Mouse (Mus musculus): ENCODE data around the gene Rragd. TPM values are rescaled to one million over a fixed set of nuclear protein-coding genes. Genes with fewer than 3 reads are reported as not detected.

Rragd gene
- 45.3 and 53.0 TPM in 2 replicates for total RNA-seq (2014; rRNA removed)
- polyA plus RNA-seq (2015; fragmentation: Nextera tagmentation; extraction: Ambion mirVana): 21.8 and 30.6 TPM in 2 replicates

DNA sequence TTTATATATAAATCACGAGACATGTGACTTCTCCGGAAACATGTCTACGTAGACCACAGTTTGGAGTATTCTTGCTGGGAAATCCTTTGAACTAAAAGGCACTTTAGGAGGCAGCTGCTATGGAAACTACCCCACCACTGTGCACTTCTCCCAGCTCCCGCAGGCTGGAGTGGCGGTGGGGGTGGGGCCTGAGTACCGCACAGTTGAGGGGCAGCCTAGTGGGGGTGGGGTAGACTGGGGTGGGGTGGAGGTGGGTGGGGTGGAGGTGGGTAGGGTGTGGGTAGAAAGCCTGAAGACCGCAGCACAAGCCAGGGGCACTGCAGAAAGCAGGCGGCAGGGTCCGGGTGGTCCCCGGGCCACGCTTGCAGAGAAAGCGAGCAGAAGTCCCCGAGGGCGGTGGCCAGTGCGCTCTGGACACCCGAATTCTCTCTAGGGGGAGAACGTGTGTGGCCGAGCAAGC lies at the start of gene Rragd:
TSS of gene Rragd (plus strand) at position 322 of the 460 bp plus-strand sequence.
- WGBS: under 1% methylated on average over 18 of the region's 18 CpGs
- H3K9ac ChIP-seq: peak within 1 kb of the TSS; percentile 85
- DNase-seq (peak; percentile 72), ATAC-seq (peak; percentile 82)
- H3K27me3 ChIP-seq (ENCODE audit: insufficient read depth, low read length): no peaks in the 10 kb centered on the region
- peak within 1 kb of the TSS; percentile 79 for H3K27ac ChIP-seq (ENCODE audit: low read depth, low read length)
- peaks cover 8% of the 10 kb centered on the region; the same call in 1 of the 2 replicates for H3K4me1 ChIP-seq (ENCODE audit: insufficient read depth)
- TF ChIP-seq CTCF (IDR thresholded peaks at IDR 0.05; ENCODE audit: low read depth): no peak
- H3K36me3 ChIP-seq (ENCODE audit: insufficient read depth): no peaks in the 10 kb centered on the region
- H3K9me3 ChIP-seq (ENCODE audit: low read length): no peaks in the 10 kb centered on the region
- peak within 1 kb of the TSS; percentile 93 for H3K4me3 ChIP-seq (ENCODE audit: low read depth, low read length)
- H3K4me2 ChIP-seq (ENCODE audit: low read depth): peak within 1 kb of the TSS; percentile 88

DNA sequence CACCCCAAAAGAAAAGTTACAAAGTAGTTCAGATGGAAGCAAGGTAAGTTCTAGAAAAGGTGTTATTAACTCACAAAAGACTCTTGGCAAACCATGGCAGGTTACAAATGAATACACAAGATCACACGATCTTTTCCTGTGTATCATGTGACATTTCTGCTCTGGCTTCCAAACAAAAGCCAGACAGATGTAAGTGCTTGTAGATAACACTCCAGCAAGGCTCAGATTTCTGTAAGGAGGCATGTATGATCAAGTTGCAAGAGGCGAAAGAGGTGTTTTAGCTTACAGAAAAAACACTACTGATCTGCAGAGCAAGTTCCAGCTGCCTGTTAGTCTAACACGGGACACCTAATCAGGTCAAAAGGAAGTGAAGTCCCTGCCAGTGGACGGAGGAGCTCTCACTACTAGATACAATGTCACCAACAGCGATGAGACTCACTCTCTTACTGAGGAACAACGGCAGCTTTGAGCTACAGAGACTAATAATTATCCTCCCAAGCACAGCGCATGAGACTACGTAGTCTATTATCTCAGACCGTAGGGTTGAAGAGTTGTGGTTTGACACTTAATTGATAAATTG lies 46.0 kb upstream of the Rragd start:
- Histone ChIP-seq H3K27ac (ENCODE audit: low read depth, low read length) (peak overlapping the region; percentile 40; the same call in 1 of the 2 replicates), H3K9ac (no peak overlapping the region), H3K4me1 (ENCODE audit: insufficient read depth) (no peaks in the 10 kb centered on the region; the same call in 1 of the 2 replicates), H3K9me3 (ENCODE audit: low read length) (no peaks in the 10 kb centered on the region), H3K27me3 (ENCODE audit: insufficient read depth, low read length) (no peaks in the 10 kb centered on the region), H3K4me3 (ENCODE audit: low read depth, low read length) (no peak overlapping the region), H3K4me2 (ENCODE audit: low read depth) (no peak overlapping the region), H3K36me3 (ENCODE audit: insufficient read depth) (no peaks in the 10 kb centered on the region)
- no peak for DNase-seq
- no peak for ATAC-seq
- 43% methylated on average over 9 of the region's 9 CpGs for WGBS
- no peak for TF ChIP-seq CTCF (IDR thresholded peaks at IDR 0.05; ENCODE audit: low read depth)

GRCm38 (mm10) chr4:32939521-32939920 lies 43.3 kb upstream of the Rragd start:
- WGBS: 12% methylated on average over 4 of the region's 4 CpGs
- H3K27me3 ChIP-seq (ENCODE audit: insufficient read depth, low read length): no peaks in the 10 kb centered on the region

GRCm38 (mm10) chr4:32939964-32940363 lies 42.9 kb upstream of the Rragd start:
- Histone ChIP-seq H3K4me1 (ENCODE audit: insufficient read depth) (no peaks in the 10 kb centered on the region; the same call in 1 of the 2 replicates), H3K9me3 (ENCODE audit: low read length) (no peaks in the 10 kb centered on the region), H3K27ac (ENCODE audit: low read depth, low read length) (0 out of 2 replicates have a peak overlapping the region, but pooled peaks have one; percentile 46), H3K27me3 (ENCODE audit: insufficient read depth, low read length) (no peaks in the 10 kb centered on the region), H3K36me3 (ENCODE audit: insufficient read depth) (no peaks in the 10 kb centered on the region), H3K4me2 (ENCODE audit: low read depth) (no peak overlapping the region), H3K9ac (no peak overlapping the region), H3K4me3 (ENCODE audit: low read depth, low read length) (no peak overlapping the region)
- no peak for DNase-seq
- peak; percentile 73 for ATAC-seq
- WGBS: 19% methylated on average over 5 of the region's 5 CpGs
- TF ChIP-seq CTCF (IDR thresholded peaks at IDR 0.05; ENCODE audit: low read depth): no peak

More at GRCm38 (mm10) chr4:32939521-32939920, 43.3 kb upstream of the Rragd start:
- no peaks in the 10 kb centered on the region; the same call in 1 of the 2 replicates for H3K4me1 ChIP-seq (ENCODE audit: insufficient read depth)
- no peak overlapping the region for H3K4me3 ChIP-seq (ENCODE audit: low read depth, low read length)
- DNase-seq: no peak
- peak; percentile 81 for ATAC-seq
- no peak overlapping the region for H3K4me2 ChIP-seq (ENCODE audit: low read depth)
- H3K9me3 ChIP-seq (ENCODE audit: low read length): no peaks in the 10 kb centered on the region
- peak overlapping the region; percentile 45; the same call in 1 of the 2 replicates for H3K27ac ChIP-seq (ENCODE audit: low read depth, low read length)
- no peaks in the 10 kb centered on the region for H3K36me3 ChIP-seq (ENCODE audit: insufficient read depth)
- H3K9ac ChIP-seq: 0 out of 2 replicates have a peak overlapping the region, but pooled peaks have one; percentile 28
- TF ChIP-seq CTCF (IDR thresholded peaks at IDR 0.05; ENCODE audit: low read depth): no peak

GRCm38 (mm10) chr4:32940984-32941383 lies 41.9 kb upstream of the Rragd start:
- DNase-seq: no peak
- H3K27ac ChIP-seq (ENCODE audit: low read depth, low read length): no peak overlapping the region
- H3K36me3 ChIP-seq (ENCODE audit: insufficient read depth): no peaks in the 10 kb centered on the region
- no peak for TF ChIP-seq CTCF (IDR thresholded peaks at IDR 0.05; ENCODE audit: low read depth)
- H3K4me3 ChIP-seq (ENCODE audit: low read depth, low read length): no peak overlapping the region
- no peaks in the 10 kb centered on the region; the same call in 1 of the 2 replicates for H3K4me1 ChIP-seq (ENCODE audit: insufficient read depth)
- H3K9ac ChIP-seq: no peak overlapping the region
- H3K27me3 ChIP-seq (ENCODE audit: insufficient read depth, low read length): no peaks in the 10 kb centered on the region
- ATAC-seq: no peak
- H3K9me3 ChIP-seq (ENCODE audit: low read length): no peaks in the 10 kb centered on the region
- 42% methylated on average over 4 of the region's 4 CpGs for WGBS
- no peak overlapping the region for H3K4me2 ChIP-seq (ENCODE audit: low read depth)

DNA sequence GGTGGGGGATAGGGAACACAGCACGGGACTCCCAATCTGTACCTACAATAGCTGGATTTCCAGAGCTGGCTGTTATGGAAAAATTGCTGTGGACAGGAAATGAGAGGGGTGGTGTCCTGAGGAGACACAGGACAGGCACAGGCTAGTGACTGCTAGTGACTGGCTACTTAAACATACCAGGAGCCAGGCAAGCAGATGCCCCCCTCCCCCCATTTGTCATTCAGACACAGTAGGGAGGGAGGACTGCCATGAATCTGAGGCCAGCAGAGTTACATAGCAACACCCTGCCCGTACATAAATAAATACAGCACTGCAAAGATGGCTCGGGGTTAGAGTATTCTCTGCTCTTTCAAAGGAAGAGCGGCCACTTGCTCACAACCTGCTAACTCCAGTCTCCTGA lies 35.2 kb upstream of the Rragd start:
- H3K9ac ChIP-seq: no peak overlapping the region
- no peaks in the 10 kb centered on the region for H3K9me3 ChIP-seq (ENCODE audit: low read length)
- H3K4me3 ChIP-seq (ENCODE audit: low read depth, low read length): no peak overlapping the region
- H3K36me3 ChIP-seq (ENCODE audit: insufficient read depth): no peaks in the 10 kb centered on the region
- 0 out of 2 replicates have a peak overlapping the region, but pooled peaks have one; percentile 29 for H3K4me2 ChIP-seq (ENCODE audit: low read depth)
- ATAC-seq (no peak), DNase-seq (no peak)
- H3K27ac ChIP-seq (ENCODE audit: low read depth, low read length): no peak overlapping the region
- H3K4me1 ChIP-seq (ENCODE audit: insufficient read depth): peaks cover 3% of the 10 kb centered on the region; the same call in 1 of the 2 replicates
- no peak for TF ChIP-seq CTCF (IDR thresholded peaks at IDR 0.05; ENCODE audit: low read depth)
- no peaks in the 10 kb centered on the region; the same call in 1 of the 2 replicates for H3K27me3 ChIP-seq (ENCODE audit: insufficient read depth, low read length)
- WGBS: 27% methylated on average over 4 of the region's 4 CpGs

- DNase-seq: no peak
- Histone ChIP-seq H3K27me3 (ENCODE audit: insufficient read depth, low read length) (no peaks in the 10 kb centered on the region; the same call in 1 of the 2 replicates), H3K4me1 (ENCODE audit: insufficient read depth) (peaks cover 3% of the 10 kb centered on the region; the same call in 1 of the 2 replicates), H3K36me3 (ENCODE audit: insufficient read depth) (no peaks in the 10 kb centered on the region), H3K9ac (no peak overlapping the region), H3K4me2 (ENCODE audit: low read depth) (peak overlapping the region; percentile 29), H3K27ac (ENCODE audit: low read depth, low read length) (no peak overlapping the region), H3K4me3 (ENCODE audit: low read depth, low read length) (0 out of 2 replicates have a peak overlapping the region, but pooled peaks have one; percentile 11), H3K9me3 (ENCODE audit: low read length) (no peaks in the 10 kb centered on the region)
- no peak for TF ChIP-seq CTCF (IDR thresholded peaks at IDR 0.05; ENCODE audit: low read depth)
- no peak for ATAC-seq
- WGBS: 30% methylated on average over 10 of the region's 10 CpGs
Observed at GRCm38 (mm10) chr4:32948696-32949095, 34.1 kb upstream of the Rragd start.
